Mouse (Mus musculus): Measurements from ENCODE around the gene Gm26657.

The Gm26657 gene

GRCm38 (mm10) chr4:56740020-56740485 is at the start of gene Gm26657:
Gm26657 (plus strand) TSS chr4:56740070.
- no peak for DNase-seq (ENCODE audit: low spot score)

- no peak for DNase-seq (ENCODE audit: low spot score)
These were observed 43.5 kb upstream of the Gm26657 start for GRCm38 (mm10) chr4:56696401-56696800.

- no peak for DNase-seq (ENCODE audit: low spot score)
These were observed 41.2 kb upstream of the Gm26657 start for GRCm38 (mm10) chr4:56698671-56699070.

- DNase-seq (ENCODE audit: low spot score): no peak
These were observed 37.6 kb upstream of the Gm26657 start for GRCm38 (mm10) chr4:56702234-56702633.

- DNase-seq (ENCODE audit: low spot score): no peak
These were observed 26.7 kb upstream of the Gm26657 start for GRCm38 (mm10) chr4:56713155-56713554.

- DNase-seq (ENCODE audit: low spot score): no peak
These were observed 23.1 kb upstream of the Gm26657 start for GRCm38 (mm10) chr4:56716801-56717200.

GRCm38 (mm10) chr4:56717932-56718331 is 21.9 kb upstream of the Gm26657 start:
- no peak for DNase-seq (ENCODE audit: low spot score)

- no peak for DNase-seq (ENCODE audit: low spot score)
These were observed 21.1 kb upstream of the Gm26657 start for GRCm38 (mm10) chr4:56718573-56719442.

- no peak for DNase-seq (ENCODE audit: low spot score)
These were observed 20.4 kb upstream of the Gm26657 start for GRCm38 (mm10) chr4:56719456-56719855.

GRCm38 (mm10) chr4:56720403-56720802 is 19.5 kb upstream of the Gm26657 start:
- no peak for DNase-seq (ENCODE audit: low spot score)

GRCm38 (mm10) chr4:56721469-56721868 is 18.4 kb upstream of the Gm26657 start:
- no peak for DNase-seq (ENCODE audit: low spot score)

GRCm38 (mm10) chr4:56722346-56722745 is 17.5 kb upstream of the Gm26657 start:
- DNase-seq (ENCODE audit: low spot score): no peak

- DNase-seq (ENCODE audit: low spot score): no peak
These were observed 16.6 kb upstream of the Gm26657 start for GRCm38 (mm10) chr4:56723237-56723636.

- DNase-seq (ENCODE audit: low spot score): peak; percentile 18
These were observed 14.0 kb upstream of the Gm26657 start for GRCm38 (mm10) chr4:56725839-56726238.

GRCm38 (mm10) chr4:56740611-56741010 is 741 bp downstream of the Gm26657 start:
- no peak for DNase-seq (ENCODE audit: low spot score)

- no peak for DNase-seq (ENCODE audit: low spot score)
These were observed 1.2 kb downstream of the Gm26657 start, which contains the start of gene Actl7b for GRCm38 (mm10) chr4:56741041-56741493. Actl7b (minus strand) TSS chr4:56741443.

GRCm38 (mm10) chr4:56742698-56743097 is 2.8 kb downstream of the Gm26657 start:
- DNase-seq (ENCODE audit: low spot score): no peak

GRCm38 (mm10) chr4:56743363-56744195 is 3.7 kb downstream of the Gm26657 start, which contains the start of gene Actl7a:
Actl7a (plus strand) TSS chr4:56743413.
- no peak for DNase-seq (ENCODE audit: low spot score)

GRCm38 (mm10) chr4:56746345-56746744 is 6.5 kb downstream of the Gm26657 start:
- no peak for DNase-seq (ENCODE audit: low spot score)

- DNase-seq (ENCODE audit: low spot score): no peak
These were observed 7.6 kb downstream of the Gm26657 start for GRCm38 (mm10) chr4:56747456-56747855.

GRCm38 (mm10) chr4:56756021-56756420 is 16.2 kb downstream of the Gm26657 start:
- no peak for DNase-seq (ENCODE audit: low spot score)

GRCm38 (mm10) chr4:56756966-56757600 is 17.2 kb downstream of the Gm26657 start:
- DNase-seq (ENCODE audit: low spot score): no peak
